Mouse (Mus musculus): ENCODE data around the gene Pfn2. TPM values are rescaled to one million over a fixed set of nuclear protein-coding genes. Genes with fewer than 3 reads are reported as not detected.
"Not testable (repeated sequence)": the region's sequence is repeated elsewhere in the genome, so short reads cannot be mapped to it uniquely, and the experiment has no call there.

The Pfn2 gene
- polyA plus RNA-seq, 1 experiment = 396 TPM

DNA sequence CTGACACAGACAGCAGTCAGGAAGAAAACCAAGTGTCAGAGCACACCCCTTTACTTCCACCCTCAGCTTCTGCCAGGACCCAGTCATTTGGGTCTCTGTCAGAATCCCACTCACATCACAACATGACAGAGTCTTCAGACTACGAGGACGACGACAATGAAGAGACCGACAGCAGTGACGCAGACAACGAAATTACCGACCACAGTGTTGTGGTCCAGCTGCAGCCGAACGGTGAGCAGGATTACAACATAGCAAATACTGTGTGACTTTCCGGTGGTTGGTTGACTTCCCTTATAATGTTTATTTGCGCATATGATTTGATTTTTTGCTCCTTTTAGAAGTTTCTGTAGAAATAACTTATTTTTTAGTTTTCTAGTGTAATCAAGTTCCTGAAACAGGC, 14.3 kb downstream of the Pfn2 start:
- H3K4me1 ChIP-seq (ENCODE audit: control insufficient read depth, insufficient read depth, low read length) = no peaks in the 10 kb centered on the region
- TF ChIP-seq POLR2A (IDR thresholded peaks at IDR 0.05; ENCODE audit: borderline replicate concordance, insufficient read depth, low read length) (no peak), CTCF (IDR thresholded peaks at IDR 0.05; ENCODE audit: borderline replicate concordance, insufficient read depth, low read depth, low read length) (no peak)
- 88% methylated on average over 11 of the region's 11 CpGs for WGBS
- H3K4me3 ChIP-seq (replicated peaks; ENCODE audit: insufficient read depth, low read depth, low read length) = no peak overlapping the region
- no peak overlapping the region for H3K27ac ChIP-seq (ENCODE audit: insufficient read depth, low read length)
- H3K27me3 ChIP-seq (ENCODE audit: control insufficient read depth, insufficient read depth, low read length) = no peaks in the 10 kb centered on the region
- DNase-seq = no peak

DNA sequence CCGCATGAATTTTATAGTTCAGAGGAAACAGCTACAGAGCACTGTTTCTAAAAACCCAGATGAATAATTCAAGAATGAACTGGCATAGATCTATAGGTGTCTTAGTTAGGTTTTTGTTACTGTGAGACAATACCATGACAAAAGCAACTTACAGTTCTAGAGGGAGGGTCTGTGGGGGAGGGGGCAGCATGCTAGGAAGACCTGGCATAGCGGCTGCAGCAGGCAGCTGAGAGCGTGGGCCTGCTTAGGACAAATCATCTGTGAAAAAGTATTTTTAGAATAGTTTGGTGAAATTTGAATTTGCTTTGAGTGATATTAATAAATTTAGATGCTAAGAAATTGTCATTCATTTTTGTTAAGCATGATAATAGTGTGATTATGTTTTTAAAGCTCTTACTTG, 22.0 kb downstream of the Pfn2 start:
- no peak overlapping the region for H3K27ac ChIP-seq (ENCODE audit: insufficient read depth, low read length)
- H3K27me3 ChIP-seq (ENCODE audit: control insufficient read depth, insufficient read depth, low read length) = no peaks in the 10 kb centered on the region
- TF ChIP-seq CTCF (IDR thresholded peaks at IDR 0.05; ENCODE audit: borderline replicate concordance, insufficient read depth, low read depth, low read length) = no peak
- no peak for TF ChIP-seq POLR2A (IDR thresholded peaks at IDR 0.05; ENCODE audit: borderline replicate concordance, insufficient read depth, low read length)
- no peak for DNase-seq
- WGBS = 86% methylated on average over 3 of the region's 3 CpGs
- no peak overlapping the region for H3K4me3 ChIP-seq (replicated peaks; ENCODE audit: insufficient read depth, low read depth, low read length)
- H3K4me1 ChIP-seq (ENCODE audit: control insufficient read depth, insufficient read depth, low read length) = no peaks in the 10 kb centered on the region; the same call in 1 of the 2 replicates

DNA sequence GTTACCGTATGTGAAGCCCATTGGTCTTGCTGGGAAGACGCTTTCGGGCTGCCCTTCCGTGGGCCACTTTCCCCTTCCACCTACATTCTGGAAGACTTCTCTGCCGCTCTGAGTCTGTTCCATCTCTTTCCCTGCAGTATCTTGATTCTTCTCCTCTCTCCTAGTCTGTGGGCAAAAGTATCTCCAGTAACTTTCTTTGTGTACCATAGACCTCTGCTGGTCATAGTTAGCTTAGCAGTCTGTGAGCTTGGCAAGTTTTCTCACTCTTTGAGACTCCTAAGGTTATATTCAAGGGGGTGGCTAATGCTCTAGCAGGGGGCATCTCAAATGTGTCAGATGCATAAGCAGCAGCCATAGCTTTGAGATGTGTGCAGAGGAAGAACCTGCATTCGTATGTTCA, 32.4 kb downstream of the Pfn2 start:
- Histone ChIP-seq H3K4me3 (replicated peaks; ENCODE audit: insufficient read depth, low read depth, low read length) (no peak overlapping the region), H3K4me1 (ENCODE audit: control insufficient read depth, insufficient read depth, low read length) (no peaks in the 10 kb centered on the region), H3K27ac (ENCODE audit: insufficient read depth, low read length) (no peak overlapping the region), H3K27me3 (ENCODE audit: control insufficient read depth, insufficient read depth, low read length) (no peaks in the 10 kb centered on the region)
- no peak for TF ChIP-seq POLR2A (IDR thresholded peaks at IDR 0.05; ENCODE audit: borderline replicate concordance, insufficient read depth, low read length)
- no peak for DNase-seq
- 88% methylated on average over 6 of the region's 6 CpGs for WGBS

DNA sequence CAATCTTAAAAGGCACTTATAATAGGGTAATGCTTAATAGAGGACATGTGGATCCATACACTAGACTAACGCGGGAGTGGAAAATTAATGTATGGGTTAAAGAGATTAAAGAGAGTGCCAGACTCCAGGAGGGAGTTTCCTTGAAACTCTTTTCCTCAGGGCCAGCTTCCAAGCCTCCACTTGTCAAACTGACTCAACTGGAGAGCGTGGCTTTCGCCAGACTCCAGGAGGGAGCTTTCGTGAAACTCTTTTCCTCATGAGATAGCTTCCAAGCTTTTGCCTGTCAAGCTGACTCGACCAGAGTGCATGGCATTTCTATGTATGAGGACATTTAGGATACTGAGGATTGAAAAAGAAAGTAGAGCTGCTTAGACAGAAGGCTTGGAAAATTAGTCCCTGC, 52.8 kb downstream of the Pfn2 start:
- not testable (repeated sequence) for H3K27ac ChIP-seq (ENCODE audit: insufficient read depth, low read length); H3K27me3 ChIP-seq (ENCODE audit: control insufficient read depth, insufficient read depth, low read length); H3K4me3 ChIP-seq (replicated peaks; ENCODE audit: insufficient read depth, low read depth, low read length); H3K4me1 ChIP-seq (ENCODE audit: control insufficient read depth, insufficient read depth, low read length)
- DNase-seq = peak; percentile 23 to 51
- 17% methylated on average over 6 of the region's 6 CpGs for WGBS

Other genes starting within 250 kb of the Pfn2 start
- gene Commd2, start 196.4 kb downstream of the Pfn2 start, polyA plus RNA-seq (2012; rRNA removed) = 25.9 and 28.9 TPM in 2 replicates
- 3.2 and 3.9 TPM in 2 replicates for gene Ankub1, start 155.3 kb downstream of the Pfn2 start, polyA plus RNA-seq (2012; rRNA removed)
- gene Rnf13, start 112.0 kb downstream of the Pfn2 start, polyA plus RNA-seq (2012; rRNA removed) = 158 and 169 TPM in 2 replicates